Mouse (Mus musculus): ENCODE measurements around the gene Il21r. TPM values are rescaled to one million over a fixed set of nuclear protein-coding genes. Genes with fewer than 3 reads are reported as not detected.

Gene Il21r
- polyA plus RNA-seq, 1 experiment: 0.59 TPM

- no peaks in the 10 kb centered on the region for H3K79me2 ChIP-seq (ENCODE audit: control insufficient read depth, insufficient read depth)
- H3K27me3 ChIP-seq (ENCODE audit: control insufficient read depth, insufficient read depth, insufficient read length): no peaks in the 10 kb centered on the region
- H3K4me3 ChIP-seq: no peak overlapping the region
- H3K4me2 ChIP-seq (ENCODE audit: low read depth): no peak overlapping the region
- no peak for TF ChIP-seq TCF3 (IDR thresholded peaks at IDR 0.05; ENCODE audit: insufficient read length, low read depth)
- TF ChIP-seq POLR2AphosphoS2 (IDR thresholded peaks at IDR 0.05; ENCODE audit: insufficient read length, low read depth): no peak
- TF ChIP-seq POLR2A (IDR thresholded peaks at IDR 0.05; ENCODE audit: insufficient read length, low read depth): no peak
- no peak for TF ChIP-seq MAX (IDR thresholded peaks at IDR 0.05; ENCODE audit: low read depth)
- TF ChIP-seq SRF (IDR thresholded peaks at IDR 0.05; ENCODE audit: control insufficient read depth, insufficient read length, low read depth): no peak
- TF ChIP-seq TCF12 (IDR thresholded peaks at IDR 0.05; ENCODE audit: insufficient read depth, poor library complexity, severe bottlenecking): no peak
- no peak for TF ChIP-seq MYOG (IDR thresholded peaks at IDR 0.05; ENCODE audit: control insufficient read depth in 1 of 3, insufficient read depth in 1 of 3, insufficient read length in 2 of 3, low read depth in 2 of 3)
- TF ChIP-seq USF1 (IDR thresholded peaks at IDR 0.05; ENCODE audit: low read depth): no peak
- TF ChIP-seq E2F4 (IDR thresholded peaks at IDR 0.05; ENCODE audit: insufficient read depth): no peak
- no peak for TF ChIP-seq CEBPB (IDR thresholded peaks at IDR 0.05; ENCODE audit: insufficient read depth, poor library complexity, severe bottlenecking)
- TF ChIP-seq MYOD1 (IDR thresholded peaks at IDR 0.05; ENCODE audit: control insufficient read depth in 1 of 3, insufficient read length in 2 of 3, low read depth in 2 of 3): no peak
- H3ac ChIP-seq (ENCODE audit: control insufficient read depth, insufficient read length): no peak overlapping the region
- no peaks in the 10 kb centered on the region for H3K36me3 ChIP-seq (ENCODE audit: control insufficient read depth, insufficient read depth)
Observed at GRCm38 (mm10) chr7:125584005-125584369, 19.2 kb upstream of the Il21r start.

GRCm38 (mm10) chr7:125586355-125586754 is 16.9 kb upstream of the Il21r start:
- Histone ChIP-seq H3K27me3 (ENCODE audit: control insufficient read depth, insufficient read depth, insufficient read length) (no peaks in the 10 kb centered on the region), H3K4me3 (no peak overlapping the region), H3ac (ENCODE audit: control insufficient read depth, insufficient read length) (peak overlapping the region; percentile 47), H3K79me2 (ENCODE audit: control insufficient read depth, insufficient read depth) (no peaks in the 10 kb centered on the region), H3K36me3 (ENCODE audit: control insufficient read depth, insufficient read depth) (no peaks in the 10 kb centered on the region), H3K4me2 (ENCODE audit: low read depth) (no peak overlapping the region)
- TF ChIP-seq SRF (IDR thresholded peaks at IDR 0.05; ENCODE audit: control insufficient read depth, insufficient read length, low read depth): no peak
- peak in 1 of 3 experiments; percentile 13 for TF ChIP-seq MYOG (IDR thresholded peaks at IDR 0.05; ENCODE audit: control insufficient read depth in 1 of 3, insufficient read depth in 1 of 3, insufficient read length in 2 of 3, low read depth in 2 of 3)

GRCm38 (mm10) chr7:125588721-125589120 is 14.5 kb upstream of the Il21r start:
- Histone ChIP-seq H3K36me3 (ENCODE audit: control insufficient read depth, insufficient read depth) (no peaks in the 10 kb centered on the region), H3K79me2 (ENCODE audit: control insufficient read depth, insufficient read depth) (no peaks in the 10 kb centered on the region), H3K27me3 (ENCODE audit: control insufficient read depth, insufficient read depth, insufficient read length) (no peaks in the 10 kb centered on the region), H3ac (ENCODE audit: control insufficient read depth, insufficient read length) (no peak overlapping the region), H3K4me2 (ENCODE audit: low read depth) (no peak overlapping the region), H3K4me3 (no peak overlapping the region)
- TF ChIP-seq MYOD1 (IDR thresholded peaks at IDR 0.05; ENCODE audit: control insufficient read depth in 1 of 3, insufficient read length in 2 of 3, low read depth in 2 of 3) (no peak), MAX (IDR thresholded peaks at IDR 0.05; ENCODE audit: low read depth) (no peak), POLR2A (IDR thresholded peaks at IDR 0.05; ENCODE audit: insufficient read length, low read depth) (no peak), TCF3 (IDR thresholded peaks at IDR 0.05; ENCODE audit: insufficient read length, low read depth) (no peak), E2F4 (IDR thresholded peaks at IDR 0.05; ENCODE audit: insufficient read depth) (no peak)

- Histone ChIP-seq H3K4me3 (no peak overlapping the region), H3K79me2 (ENCODE audit: control insufficient read depth, insufficient read depth) (no peaks in the 10 kb centered on the region), H3K36me3 (ENCODE audit: control insufficient read depth, insufficient read depth) (no peaks in the 10 kb centered on the region), H3K27me3 (ENCODE audit: control insufficient read depth, insufficient read depth, insufficient read length) (no peaks in the 10 kb centered on the region), H3K4me2 (ENCODE audit: low read depth) (no peak overlapping the region), H3ac (ENCODE audit: control insufficient read depth, insufficient read length) (no peak overlapping the region)
- TF ChIP-seq CEBPB (IDR thresholded peaks at IDR 0.05; ENCODE audit: insufficient read depth, poor library complexity, severe bottlenecking) (no peak), TCF12 (IDR thresholded peaks at IDR 0.05; ENCODE audit: insufficient read depth, poor library complexity, severe bottlenecking) (no peak), TCF3 (IDR thresholded peaks at IDR 0.05; ENCODE audit: insufficient read length, low read depth) (no peak), USF1 (IDR thresholded peaks at IDR 0.05; ENCODE audit: low read depth) (no peak), MAX (IDR thresholded peaks at IDR 0.05; ENCODE audit: low read depth) (no peak), MYOG (IDR thresholded peaks at IDR 0.05; ENCODE audit: control insufficient read depth in 1 of 3, insufficient read depth in 1 of 3, insufficient read length in 2 of 3, low read depth in 2 of 3) (no peak), POLR2AphosphoS2 (IDR thresholded peaks at IDR 0.05; ENCODE audit: insufficient read length, low read depth) (no peak), SRF (IDR thresholded peaks at IDR 0.05; ENCODE audit: control insufficient read depth, insufficient read length, low read depth) (no peak), E2F4 (IDR thresholded peaks at IDR 0.05; ENCODE audit: insufficient read depth) (no peak), POLR2A (IDR thresholded peaks at IDR 0.05; ENCODE audit: insufficient read length, low read depth) (no peak)
Observed at GRCm38 (mm10) chr7:125589896-125590295, 13.3 kb upstream of the Il21r start.

GRCm38 (mm10) chr7:125593831-125594230 is 9.4 kb upstream of the Il21r start:
- H3K27me3 ChIP-seq (ENCODE audit: control insufficient read depth, insufficient read depth, insufficient read length): no peaks in the 10 kb centered on the region
- no peak overlapping the region for H3K4me3 ChIP-seq
- no peak overlapping the region for H3K4me2 ChIP-seq (ENCODE audit: low read depth)
- no peak overlapping the region for H3ac ChIP-seq (ENCODE audit: control insufficient read depth, insufficient read length)
- no peaks in the 10 kb centered on the region for H3K36me3 ChIP-seq (ENCODE audit: control insufficient read depth, insufficient read depth)
- TF ChIP-seq CEBPB (IDR thresholded peaks at IDR 0.05; ENCODE audit: insufficient read depth, poor library complexity, severe bottlenecking) (no peak), POLR2A (IDR thresholded peaks at IDR 0.05; ENCODE audit: insufficient read length, low read depth) (peak; percentile 21), TCF12 (IDR thresholded peaks at IDR 0.05; ENCODE audit: insufficient read depth, poor library complexity, severe bottlenecking) (no peak), MYOG (IDR thresholded peaks at IDR 0.05; ENCODE audit: control insufficient read depth in 1 of 3, insufficient read depth in 1 of 3, insufficient read length in 2 of 3, low read depth in 2 of 3) (no peak), REST (IDR thresholded peaks at IDR 0.05; ENCODE audit: insufficient read depth, insufficient read length) (no peak), TCF3 (IDR thresholded peaks at IDR 0.05; ENCODE audit: insufficient read length, low read depth) (no peak), MAX (IDR thresholded peaks at IDR 0.05; ENCODE audit: low read depth) (no peak)
- H3K79me2 ChIP-seq (ENCODE audit: control insufficient read depth, insufficient read depth): no peaks in the 10 kb centered on the region
